16 mouse cellular contexts compared by ENCODE assay signal in genomic region chr4:104712338-104713083, GRCm38 (mm10). TPM values are rescaled to one million over a fixed set of nuclear protein-coding genes. Genes with fewer than 3 reads are reported as not detected.
"Had no signal": no experiment of that assay in that cellular context is flagged by ENCODE, and none has a peak within 500 bp of the region (broad histone marks: within the 10 kb centered on the region; RNA-seq: fewer than 3 reads in every experiment).

No protein-coding gene starts in this region.

- DNase-seq: kidney, adult 11 months; kidney, adult 9 months; kidney, postnatal 36 days; layer of hippocampus, adult 9-11 months; liver; lung, adult 18-20 months; thymus, postnatal 4 days had no signal

- H3K4me3 ChIP-seq: midbrain, embryonic 13.5 days had no signal

- ATAC-seq: lung, postnatal 0 days; midbrain, embryonic 13.5 days had no signal

- H3K9ac ChIP-seq: liver, embryonic 14.5 days; midbrain, embryonic 13.5 days had no signal

- H3K27ac ChIP-seq: kidney, postnatal 0 days; liver, embryonic 14.5 days; macrophage; midbrain, embryonic 13.5 days; stomach, postnatal 0 days had no signal

- H3K36me3 ChIP-seq: midbrain, embryonic 13.5 days had no signal

- H3K4me2 ChIP-seq: midbrain, embryonic 13.5 days had no signal

- H3K9me3 ChIP-seq: midbrain, embryonic 13.5 days had no signal

RNA-seq across cellular contexts. Expression of gene C8b, which starts 53.6 kb away (rescaled TPM):
- total RNA-seq: layer of hippocampus, adult 18-20 months; midbrain, postnatal 0 days had no signal
- polyA plus RNA-seq: kidney, postnatal 0 days; limb, embryonic 11.5 days; lung, postnatal 0 days; macrophage; midbrain, embryonic 13.5 days had no signal
